In the genomic region with DNA sequence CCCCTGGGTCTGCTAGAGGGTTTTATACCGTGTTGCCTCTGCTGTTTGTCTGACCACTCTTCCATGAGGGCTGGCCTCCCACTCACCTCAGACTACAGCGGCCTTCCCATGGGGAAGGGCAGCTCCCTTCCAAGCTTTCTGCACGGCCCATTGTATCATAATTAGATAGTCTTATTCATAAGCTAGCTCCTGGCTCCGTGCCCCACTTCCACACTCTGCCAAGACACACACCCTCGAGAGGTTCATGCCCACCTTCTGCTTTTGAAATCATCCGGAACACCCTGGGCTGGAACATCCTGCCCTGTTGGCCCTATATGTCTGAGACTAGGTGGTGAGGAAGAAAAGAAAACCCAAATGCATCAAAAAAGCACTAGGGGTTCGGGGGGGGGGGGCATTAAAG, we compare ENCODE assay signal across 11 mouse cellular contexts. TPM values are rescaled to one million over a fixed set of nuclear protein-coding genes. Genes with fewer than 3 reads are reported as not detected.
DNase-seq lines count a peak whose midpoint lies in the region; ATAC-seq lines count a peak whose summit lies in the region.
"Had no signal": no experiment of that assay in that cellular context is flagged by ENCODE, and none has a peak within 500 bp of the region (broad histone marks: within the 10 kb centered on the region; RNA-seq: fewer than 3 reads in every experiment).

No protein-coding gene starts in this region.

- WGBS in forebrain, embryonic 16.5 days = 35% methylated on average over 7 of the region's 7 CpGs
- WGBS in hindbrain, embryonic 13.5 days = 60% methylated on average over 7 of the region's 7 CpGs

- peaks cover 15% of the 10 kb centered on the region for H3K4me1 ChIP-seq in forebrain, embryonic 16.5 days (replicated peaks; ENCODE audit: control insufficient read depth, insufficient read depth, low read length)
- peaks cover 8% of the 10 kb centered on the region; the same call in 1 of the 2 replicates for H3K4me1 ChIP-seq in hindbrain, embryonic 13.5 days (replicated peaks)
- H3K4me1 ChIP-seq: embryonic facial prominence, embryonic 12.5 days had no signal

- H3K27me3 ChIP-seq in forebrain, embryonic 16.5 days (replicated peaks; ENCODE audit: control insufficient read depth, insufficient read depth, low read length) = no peaks in the 10 kb centered on the region
- no peaks in the 10 kb centered on the region for H3K27me3 ChIP-seq in hindbrain, embryonic 13.5 days
- H3K27me3 ChIP-seq: embryonic facial prominence, embryonic 12.5 days; megakaryocyte, embryonic 14.5 days had no signal

- DNase-seq in left cerebral cortex, postnatal 10 days (ENCODE audit: extremely low spot score in 1 of 2, low spot score in 2 of 2) = peak; percentile 8 to 75
- no peak for DNase-seq in left cerebral cortex, postnatal 25 days (ENCODE audit: low spot score in 2 of 2)
- DNase-seq in cerebellum, adult 9-10 months = peak; percentile 94
- peak; percentile 76 to 82 for DNase-seq in heart, adult 9 months (ENCODE audit: low spot score in 2 of 2)
- DNase-seq in lung, postnatal 36 days = peak; percentile 92
- DNase-seq in embryo, embryonic 11 days = no peak

- H3K27ac ChIP-seq in forebrain, embryonic 16.5 days (ENCODE audit: low read length) = no peak overlapping the region
- no peak overlapping the region for H3K27ac ChIP-seq in hindbrain, embryonic 13.5 days
- H3K27ac ChIP-seq: embryonic facial prominence, embryonic 12.5 days; kidney, postnatal 0 days had no signal

- H3K4me2 ChIP-seq in forebrain, embryonic 16.5 days (ENCODE audit: low read length) = no peak overlapping the region
- no peak overlapping the region for H3K4me2 ChIP-seq in hindbrain, embryonic 13.5 days
- H3K4me2 ChIP-seq: embryonic facial prominence, embryonic 12.5 days had no signal

- no peaks in the 10 kb centered on the region for H3K36me3 ChIP-seq in forebrain, embryonic 16.5 days (ENCODE audit: control insufficient read depth, insufficient read depth)
- peaks cover 4% of the 10 kb centered on the region for H3K36me3 ChIP-seq in hindbrain, embryonic 13.5 days

- no peak overlapping the region for H3K4me3 ChIP-seq in forebrain, embryonic 16.5 days (replicated peaks; ENCODE audit: low read length)
- no peak overlapping the region for H3K4me3 ChIP-seq in hindbrain, embryonic 13.5 days
- H3K4me3 ChIP-seq: embryonic facial prominence, embryonic 12.5 days; megakaryocyte, embryonic 14.5 days had no signal

- intact Hi-C loops in left cerebral cortex, postnatal 10 days (cut with DNase I) = no loop called here
- intact Hi-C loops in left cerebral cortex, postnatal 25 days (cut with DNase I) = no loop called here

- ATAC-seq in forebrain, embryonic 16.5 days = no peak
- ATAC-seq in hindbrain, embryonic 13.5 days (ENCODE audit: low FRiP score) = no peak

- no peak overlapping the region for H3K9ac ChIP-seq in forebrain, embryonic 16.5 days (replicated peaks; ENCODE audit: low read depth, low read length)
- no peak overlapping the region for H3K9ac ChIP-seq in hindbrain, embryonic 13.5 days
- H3K9ac ChIP-seq: embryonic facial prominence, embryonic 12.5 days had no signal

- no peaks in the 10 kb centered on the region for H3K9me3 ChIP-seq in forebrain, embryonic 16.5 days (ENCODE audit: control insufficient read depth, low read length)
- H3K9me3 ChIP-seq in hindbrain, embryonic 13.5 days = no peaks in the 10 kb centered on the region
- H3K9me3 ChIP-seq: embryonic facial prominence, embryonic 12.5 days had no signal

RNA-seq across cellular contexts. Expression of a gene that starts 18.9 kb away (rescaled TPM):
- 1 to 10 TPM in 1 of 2 experiments, under 1 TPM in 1; 0.77 to 1.5 TPM for total RNA-seq in left cerebral cortex, postnatal 10 days (2021)
- total RNA-seq in left cerebral cortex, postnatal 25 days (2021) = under 1 TPM; 0.18 to 0.28 TPM
- polyA plus RNA-seq in forebrain, embryonic 16.5 days (2015; fragmentation: Nextera tagmentation; extraction: Ambion mirVana) = 0.53 and 0.60 TPM in 2 replicates
- polyA plus RNA-seq in hindbrain, embryonic 13.5 days (2015; fragmentation: Nextera tagmentation; extraction: Ambion mirVana) = 0.53 and 0.63 TPM in 2 replicates

Comparison
In these comparisons a context has a peak if more than half of its experiments do, and no peak if none do; other contexts are left out.
1. DNase-seq: peak in left cerebral cortex, postnatal 10 days (2 of 2), cerebellum, adult 9-10 months (single experiment), heart, adult 9 months (2 of 2) and lung, postnatal 36 days (single experiment); none in left cerebral cortex, postnatal 25 days (0 of 2) and embryo, embryonic 11 days (single experiment).